In the genomic region with DNA sequence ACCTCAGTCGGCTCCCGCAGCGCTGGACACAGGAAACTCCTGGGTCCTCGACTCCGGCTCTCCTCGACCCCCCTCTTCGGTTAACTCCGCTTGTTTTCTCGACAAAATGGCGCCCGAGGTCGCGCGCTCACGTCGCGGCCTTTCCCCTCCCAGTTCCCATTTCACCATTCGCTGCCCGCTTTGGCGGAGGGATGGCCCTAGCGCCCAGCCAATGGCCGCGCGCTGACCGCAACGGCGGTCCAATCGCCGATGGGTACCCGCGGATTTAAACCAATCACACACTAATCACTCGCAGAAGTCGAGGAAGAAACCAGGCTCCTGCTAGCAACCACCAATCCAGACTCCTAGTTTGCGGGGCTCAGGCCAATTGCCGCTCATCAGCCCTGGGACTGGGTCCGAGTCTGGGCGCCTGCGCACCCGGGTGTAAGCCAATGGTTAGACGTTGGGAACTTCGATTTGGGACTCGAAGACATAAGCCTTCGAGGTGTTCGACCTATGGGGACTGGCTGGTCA, we compare ENCODE assay signal across 7 mouse cellular contexts. TPM values are rescaled to one million over a fixed set of nuclear protein-coding genes. Genes with fewer than 3 reads are reported as not detected.
DNase-seq lines count a peak whose midpoint lies in the region; ATAC-seq lines count a peak whose summit lies in the region.

A gene (minus strand): TSS at position 134 of the 513 bp plus-strand sequence.

- intact Hi-C loops in left cerebral cortex, postnatal 36 days (cut with DNase I), result no loop called here

- peak within 1 kb of the TSS; percentile 95 for H3K27ac ChIP-seq in intestine, embryonic 16.5 days (ENCODE audit: low read length)
- H3K27ac ChIP-seq in midbrain, embryonic 11.5 days (ENCODE audit: low read depth, low read length), result peak within 1 kb of the TSS; percentile 80

- H3K9ac ChIP-seq in intestine, embryonic 16.5 days (ENCODE audit: low read depth, low read length), result peak within 1 kb of the TSS; percentile 99
- H3K9ac ChIP-seq in midbrain, embryonic 11.5 days (ENCODE audit: low read length), result peak within 1 kb of the TSS; percentile 97

- H3K27me3 ChIP-seq in intestine, embryonic 16.5 days (replicated peaks; ENCODE audit: control insufficient read depth, insufficient read depth, low read length), result no peaks in the 10 kb centered on the region
- H3K27me3 ChIP-seq in midbrain, embryonic 11.5 days (ENCODE audit: control insufficient read depth, insufficient read depth, low read length), result no peaks in the 10 kb centered on the region

- under 1% methylated on average over 44 of the region's 44 CpGs for WGBS in intestine, embryonic 16.5 days
- under 1% methylated on average over 44 of the region's 44 CpGs for whole genome bisulfite sequencing in midbrain, embryonic 11.5 days

- peaks cover 17% of the 10 kb centered on the region for H3K4me1 ChIP-seq in intestine, embryonic 16.5 days (ENCODE audit: control insufficient read depth, insufficient read depth, low read length)
- peaks cover 8% of the 10 kb centered on the region for H3K4me1 ChIP-seq in midbrain, embryonic 11.5 days (ENCODE audit: control insufficient read depth, insufficient read depth, low read length)

- peak within 1 kb of the TSS; percentile 92 for H3K4me2 ChIP-seq in intestine, embryonic 16.5 days (ENCODE audit: low read depth, low read length)
- H3K4me2 ChIP-seq in midbrain, embryonic 11.5 days, result peak within 1 kb of the TSS; percentile 62

- H3K4me3 ChIP-seq in intestine, embryonic 16.5 days (ENCODE audit: low read length), result peak within 1 kb of the TSS; percentile 96
- peak within 1 kb of the TSS; percentile 99 for H3K4me3 ChIP-seq in midbrain, embryonic 11.5 days (ENCODE audit: low read depth, low read length)

- H3K36me3 ChIP-seq in intestine, embryonic 16.5 days (ENCODE audit: control insufficient read depth, insufficient read depth, low read length), result no peaks in the 10 kb centered on the region
- H3K36me3 ChIP-seq in midbrain, embryonic 11.5 days (ENCODE audit: control insufficient read depth, insufficient read depth, low read length), result no peaks in the 10 kb centered on the region

- peak; percentile 97 for ATAC-seq in intestine, embryonic 16.5 days
- peak; percentile 97 for ATAC-seq in midbrain, embryonic 11.5 days (ENCODE audit: low FRiP score)

- H3K9me3 ChIP-seq in intestine, embryonic 16.5 days (ENCODE audit: control insufficient read depth, low read length), result no peaks in the 10 kb centered on the region
- no peaks in the 10 kb centered on the region for H3K9me3 ChIP-seq in midbrain, embryonic 11.5 days (ENCODE audit: control insufficient read depth, low read length)

- DNase-seq in adrenal gland, adult 8-10 months, result peak; percentile 98
- peak; percentile 97 for DNase-seq in embryo, embryonic 9.5 days (ENCODE audit: extremely low spot score)
- peak; percentile 87 to 94 for DNase-seq in gastrocnemius, postnatal 4 days (ENCODE audit: low spot score in 2 of 2)
- peak; percentile 99 for DNase-seq in left cerebral cortex, postnatal 36 days (ENCODE audit: low spot score in 2 of 2)
- DNase-seq in midbrain, embryonic 11.5 days (ENCODE audit: low spot score, missing footprints), result peak; percentile 99
- DNase-seq in skeletal muscle tissue, adult 2 months (ENCODE audit: low read depth, low spot score), result peak; percentile 97

RNA-seq across cellular contexts. Expression of the gene that starts here (rescaled TPM):
- total RNA-seq in adrenal gland, adult 8-10 months (2022), result 100 to 1,000 TPM; 150 to 189 (median 178) TPM
- 100 to 1,000 TPM; 113 to 122 TPM for total RNA-seq in gastrocnemius, postnatal 4 days (2021)
- 44.4 and 46.7 TPM in 2 replicates for polyA plus RNA-seq in intestine, embryonic 16.5 days (2015; fragmentation: Nextera tagmentation; extraction: Ambion mirVana)
- 100 to 1,000 TPM; 115 to 131 TPM for total RNA-seq in left cerebral cortex, postnatal 36 days (2021)
- polyA plus RNA-seq in midbrain, embryonic 11.5 days (2014; fragmentation: Nextera tagmentation; extraction: Ambion mirVana), result 109 and 111 TPM in 2 replicates

Comparison
In these comparisons a context has a peak if more than half of its experiments do, and no peak if none do; other contexts are left out.
1. Peak in every context shown above with its lines: DNase-seq, ATAC-seq, H3K4me3 ChIP-seq and H3K27ac ChIP-seq.